Mouse (Mus musculus) ES-Bruce4 (cell line): ENCODE measurements at regions not wholly inside any gene's neighbourhood (a gene's known extent, or its start where the extent isn't known, plus 50 kb on each side); places are given as distances from the start of the nearest gene placed in this dataset.

Source experiments
- CTCF ChIP-seq: IDR thresholded peaks from one replicate; pipeline ENCODE4 v1.8.1; 2011; ENCODE audit warnings: low read depth, low read length
- EP300 ChIP-seq: IDR thresholded peaks from 2 replicates; pipeline ENCODE4 v1.6.1; 2011; ENCODE audit warnings: low read depth, low read length; ENCODE audit not compliant: insufficient read depth

DNA sequence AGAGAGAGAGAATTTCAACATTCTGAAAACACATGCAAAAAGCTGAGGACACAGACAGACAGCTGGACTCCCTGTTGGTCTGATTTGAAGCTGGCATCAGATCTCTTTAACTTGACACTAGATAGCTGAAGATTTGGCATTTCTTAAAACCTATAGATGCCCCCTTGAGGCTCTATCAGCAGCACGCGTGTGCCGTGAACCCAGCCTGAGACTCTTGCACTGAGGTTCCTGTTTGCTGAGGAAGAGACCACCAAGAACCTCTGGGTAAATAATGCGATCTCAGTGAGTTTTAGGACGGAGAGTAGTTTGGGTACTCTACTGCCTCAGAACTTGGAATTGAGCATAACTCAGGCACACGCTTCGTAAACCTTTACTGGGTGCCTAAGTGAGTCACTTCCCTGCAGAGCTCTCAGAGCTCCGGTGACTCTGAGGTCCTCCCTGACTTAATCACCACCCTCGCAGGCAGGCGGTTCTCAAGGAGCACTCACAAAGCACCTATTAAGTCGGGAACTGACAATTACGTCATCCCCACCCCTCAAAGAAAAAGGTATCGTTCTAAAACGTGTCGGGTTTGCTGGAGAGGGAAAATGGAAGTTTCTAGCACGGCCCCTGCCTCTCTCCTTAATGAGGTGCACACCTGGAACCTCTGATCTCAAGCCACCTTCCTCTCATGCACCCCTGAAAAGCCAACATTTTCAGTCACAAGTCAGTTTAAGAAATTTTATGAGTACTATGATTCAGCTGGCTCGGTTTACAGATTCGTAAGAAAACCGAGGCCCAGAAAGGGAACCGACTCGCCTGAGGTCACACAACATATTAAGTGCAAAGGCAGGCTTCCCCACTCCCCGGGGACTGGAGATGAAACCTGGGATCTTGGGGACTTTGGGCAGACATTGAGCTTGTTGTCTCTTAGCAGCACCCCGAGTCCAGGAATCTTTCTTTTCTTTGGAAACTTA lies 107.7 kb upstream of the Cpm start:
- TF ChIP-seq EP300, result no peak
- TF ChIP-seq CTCF, result no peak
